18 mouse cellular contexts compared by ENCODE assay signal in genomic region chr4:87201229-87201628, GRCm38 (mm10). TPM values are rescaled to one million over a fixed set of nuclear protein-coding genes. Genes with fewer than 3 reads are reported as not detected.
"Had no signal": no experiment of that assay in that cellular context is flagged by ENCODE, and none has a peak within 500 bp of the region (broad histone marks: within the 10 kb centered on the region; RNA-seq: fewer than 3 reads in every experiment).

No protein-coding gene starts in this region.

- H3K4me1 ChIP-seq: neural tube, embryonic 15.5 days; stomach, embryonic 15.5 days had no signal

- H3K36me3 ChIP-seq: neural tube, embryonic 15.5 days; stomach, embryonic 15.5 days had no signal

- DNase-seq: right cerebral cortex, adult 18-20 months; right cerebral cortex, postnatal 14 days; right cerebral cortex, postnatal 25 days; right cerebral cortex, postnatal 4 days; spleen, adult 18-20 months; thymus, adult 18-20 months; thymus, adult 2 months; thymus, postnatal 14 days; thymus, postnatal 25 days; thymus, postnatal 36 days; thymus, postnatal 4 days had no signal

- H3K9ac ChIP-seq: neural tube, embryonic 15.5 days; stomach, embryonic 15.5 days had no signal

- H3K27ac ChIP-seq: neural tube, embryonic 15.5 days; stomach, embryonic 15.5 days; stomach, postnatal 0 days had no signal

- H3K4me2 ChIP-seq: neural tube, embryonic 15.5 days; stomach, embryonic 15.5 days had no signal

- H3K9me3 ChIP-seq: neural tube, embryonic 15.5 days; stomach, embryonic 15.5 days had no signal

- H3K4me3 ChIP-seq: neural tube, embryonic 15.5 days; stomach, embryonic 15.5 days had no signal

- H3K27me3 ChIP-seq: neural tube, embryonic 15.5 days; stomach, embryonic 15.5 days had no signal

RNA-seq across cellular contexts. Expression of gene Slc24a2, which starts 29.0 kb away (rescaled TPM):
- total RNA-seq: neutrophil, adult 5-6 weeks had no signal
- polyA plus RNA-seq: small intestine, adult 2 months; spleen, adult 2 months; thymus, postnatal 0 days had no signal
